ENCODE assay signal across 11 mouse cellular contexts in genomic region chr7:4464194-4464824, GRCm38 (mm10). TPM values are rescaled to one million over a fixed set of nuclear protein-coding genes. Genes with fewer than 3 reads are reported as not detected.
DNase-seq lines count a peak whose midpoint lies in the region; ATAC-seq and TF ChIP-seq lines count a peak whose summit lies in the region.
"Had no signal": no experiment of that assay in that cellular context is flagged by ENCODE, and none has a peak within 500 bp of the region (broad histone marks: within the 10 kb centered on the region; RNA-seq: fewer than 3 reads in every experiment).

No protein-coding gene starts in this region.

- TF ChIP-seq CTCF in small intestine, adult 2 months (IDR thresholded peaks at IDR 0.05; ENCODE audit: extremely low read depth, insufficient read length, insufficient replicate concordance, low read depth, low read length): no peak

- DNase-seq in forebrain, embryonic 10.5 days (ENCODE audit: extremely low spot score, low spot score): no peak
- DNase-seq in embryo, embryonic 9.5 days (ENCODE audit: extremely low spot score): no peak
- DNase-seq in cerebellum, adult 9-10 months: no peak
- no peak for DNase-seq in cerebellum, postnatal 4 days (ENCODE audit: low spot score in 2 of 2)
- DNase-seq: retina, postnatal 1 day had no signal

- H3K4me3 ChIP-seq in forebrain, embryonic 13.5 days: no peak overlapping the region
- no peak overlapping the region for H3K4me3 ChIP-seq in forebrain, embryonic 10.5 days
- H3K4me3 ChIP-seq in limb, embryonic 15.5 days: no peak overlapping the region
- peak overlapping the region; percentile 23; the same call in 1 of the 2 replicates for H3K4me3 ChIP-seq in small intestine, adult 2 months (ENCODE audit: low read depth, low read length)

- H3K36me3 ChIP-seq in forebrain, embryonic 13.5 days (ENCODE audit: poor library complexity, severe bottlenecking): no peaks in the 10 kb centered on the region
- no peaks in the 10 kb centered on the region for H3K36me3 ChIP-seq in forebrain, embryonic 10.5 days (replicated peaks)
- no peaks in the 10 kb centered on the region for H3K36me3 ChIP-seq in limb, embryonic 15.5 days
- H3K36me3 ChIP-seq in small intestine, adult 2 months (ENCODE audit: control insufficient read depth, insufficient read depth, low read length): no peaks in the 10 kb centered on the region

- H3K4me2 ChIP-seq in forebrain, embryonic 13.5 days: no peak overlapping the region
- H3K4me2 ChIP-seq in limb, embryonic 15.5 days: no peak overlapping the region

- no peak for ATAC-seq in forebrain, embryonic 13.5 days
- peak; percentile 77 for ATAC-seq in inflammation-experienced regulatory T-cells, adult 6 months
- ATAC-seq in limb, embryonic 15.5 days (ENCODE audit: insufficient number of reproducible peaks, low FRiP score, low TSS enrichment, low read depth): 0 out of 2 replicates have a peak, but pooled peaks have one; percentile 12
- ATAC-seq: hindbrain, postnatal 0 days had no signal

- H3K9me3 ChIP-seq in forebrain, embryonic 13.5 days (replicated peaks): no peaks in the 10 kb centered on the region
- no peaks in the 10 kb centered on the region for H3K9me3 ChIP-seq in forebrain, embryonic 10.5 days
- H3K9me3 ChIP-seq in limb, embryonic 15.5 days: no peaks in the 10 kb centered on the region

- TF ChIP-seq POLR2A in small intestine, adult 2 months (IDR thresholded peaks at IDR 0.05; ENCODE audit: low read depth, low read length): no peak

- H3K27ac ChIP-seq in forebrain, embryonic 13.5 days: no peak overlapping the region
- no peak overlapping the region for H3K27ac ChIP-seq in forebrain, embryonic 10.5 days
- H3K27ac ChIP-seq in limb, embryonic 15.5 days: peak overlapping the region; percentile 67; the same call in 1 of the 2 replicates
- no peak overlapping the region for H3K27ac ChIP-seq in small intestine, adult 2 months (ENCODE audit: insufficient read depth, low read depth, low read length)
- H3K27ac ChIP-seq: hindbrain, postnatal 0 days; macrophage had no signal

- H3K9ac ChIP-seq in forebrain, embryonic 13.5 days: peak overlapping the region; percentile 21; the same call in 1 of the 2 replicates
- H3K9ac ChIP-seq in limb, embryonic 15.5 days: no peak overlapping the region

- no peaks in the 10 kb centered on the region for H3K4me1 ChIP-seq in forebrain, embryonic 13.5 days
- peaks cover 2% of the 10 kb centered on the region; the same call in 1 of the 2 replicates for H3K4me1 ChIP-seq in forebrain, embryonic 10.5 days
- 0 out of 2 replicates have a peak, but pooled peaks cover 6% of the 10 kb centered on the region for H3K4me1 ChIP-seq in limb, embryonic 15.5 days
- peaks cover 4% of the 10 kb centered on the region; the same call in 1 of the 2 replicates for H3K4me1 ChIP-seq in small intestine, adult 2 months (ENCODE audit: control insufficient read depth, insufficient read depth, insufficient read length, low read length)

- peaks cover 9% of the 10 kb centered on the region; the same call in 1 of the 2 replicates for H3K27me3 ChIP-seq in forebrain, embryonic 13.5 days
- H3K27me3 ChIP-seq in forebrain, embryonic 10.5 days (ENCODE audit: poor library complexity, severe bottlenecking): peaks cover 8% of the 10 kb centered on the region
- H3K27me3 ChIP-seq in limb, embryonic 15.5 days: no peaks in the 10 kb centered on the region
- no peaks in the 10 kb centered on the region for H3K27me3 ChIP-seq in small intestine, adult 2 months (ENCODE audit: control insufficient read depth, insufficient read depth, low read length)

- WGBS in forebrain, embryonic 13.5 days: 12% methylated on average over 11 of the region's 12 CpGs
- 13% methylated on average over 12 of the region's 12 CpGs for WGBS in forebrain, embryonic 10.5 days
- 6% methylated on average over 12 of the region's 12 CpGs for WGBS in limb, embryonic 15.5 days
- WGBS in small intestine, adult 2 months: 3% methylated on average over 12 of the region's 12 CpGs

RNA-seq across cellular contexts. Expression of gene Eps8l1, which starts 3.8 kb away (rescaled TPM):
- polyA plus RNA-seq in forebrain, embryonic 13.5 days (2015; fragmentation: Nextera tagmentation; extraction: Ambion mirVana): 4.0 and 5.7 TPM in 2 replicates
- polyA plus RNA-seq in forebrain, embryonic 10.5 days (2016; fragmentation: Nextera tagmentation; extraction: Ambion mirVana): 1.3 and 2.4 TPM in 2 replicates
- 10 to 100 TPM in 2 of 3 experiments, 1 to 10 TPM in 1; 3.8 to 22.3 (median 12.5) TPM for polyA plus RNA-seq in inflammation-experienced regulatory T-cells, adult 6 months (2017; shearing (Covaris generic))
- 11.4 and 13.4 TPM in 2 replicates for polyA plus RNA-seq in limb, embryonic 15.5 days (2015; fragmentation: Nextera tagmentation; extraction: Ambion mirVana)
- 0.76 and 2.3 TPM in 2 replicates for polyA plus RNA-seq in small intestine, adult 2 months (2012; rRNA removed)

RNA-seq across cellular contexts. Expression of gene Rdh13, which starts 18.9 kb away (rescaled TPM):
- polyA plus RNA-seq in forebrain, embryonic 13.5 days (2015; fragmentation: Nextera tagmentation; extraction: Ambion mirVana): 30.5 and 33.6 TPM in 2 replicates
- 34.6 and 36.3 TPM in 2 replicates for polyA plus RNA-seq in forebrain, embryonic 10.5 days (2016; fragmentation: Nextera tagmentation; extraction: Ambion mirVana)
- 10 to 100 TPM in 2 of 3 experiments, 1 to 10 TPM in 1; 6.2 to 24.7 (median 17.4) TPM for polyA plus RNA-seq in inflammation-experienced regulatory T-cells, adult 6 months (2017; shearing (Covaris generic))
- polyA plus RNA-seq in limb, embryonic 15.5 days (2015; fragmentation: Nextera tagmentation; extraction: Ambion mirVana): 25.4 and 25.6 TPM in 2 replicates
- polyA plus RNA-seq in small intestine, adult 2 months (2012; rRNA removed): 9.9 and 12.3 TPM in 2 replicates

RNA-seq across cellular contexts. Expression of gene Ppp1r12c, which starts 37.2 kb away (rescaled TPM):
- 33.8 and 36.8 TPM in 2 replicates for polyA plus RNA-seq in forebrain, embryonic 13.5 days (2015; fragmentation: Nextera tagmentation; extraction: Ambion mirVana)
- polyA plus RNA-seq in forebrain, embryonic 10.5 days (2016; fragmentation: Nextera tagmentation; extraction: Ambion mirVana): 34.2 and 34.8 TPM in 2 replicates
- 10 to 100 TPM; 19.1 to 23.9 (median 19.4) TPM for polyA plus RNA-seq in inflammation-experienced regulatory T-cells, adult 6 months (2017; shearing (Covaris generic))
- 35.9 and 46.8 TPM in 2 replicates for polyA plus RNA-seq in limb, embryonic 15.5 days (2015; fragmentation: Nextera tagmentation; extraction: Ambion mirVana)
- polyA plus RNA-seq in small intestine, adult 2 months (2012; rRNA removed): 58.0 and 59.2 TPM in 2 replicates

RNA-seq across cellular contexts. Expression of gene Tnnt1, which starts 51.9 kb away (rescaled TPM):
- polyA plus RNA-seq in forebrain, embryonic 13.5 days (2015; fragmentation: Nextera tagmentation; extraction: Ambion mirVana): 3.9 and 5.7 TPM in 2 replicates
- polyA plus RNA-seq in forebrain, embryonic 10.5 days (2016; fragmentation: Nextera tagmentation; extraction: Ambion mirVana): 4.3 and 4.5 TPM in 2 replicates
- 1 to 10 TPM; 6.4 to 8.0 (median 6.9) TPM for polyA plus RNA-seq in inflammation-experienced regulatory T-cells, adult 6 months (2017; shearing (Covaris generic))
- polyA plus RNA-seq in limb, embryonic 15.5 days (2015; fragmentation: Nextera tagmentation; extraction: Ambion mirVana): 229 and 541 TPM in 2 replicates
- polyA plus RNA-seq in small intestine, adult 2 months (2012; rRNA removed): 0.22 and 0.58 TPM in 2 replicates

RNA-seq across cellular contexts. Expression of gene Tnni3, which starts 59.7 kb away (rescaled TPM):
- 0.89 and 4.9 TPM in 2 replicates for polyA plus RNA-seq in forebrain, embryonic 13.5 days (2015; fragmentation: Nextera tagmentation; extraction: Ambion mirVana)
- 1.8 and 1.9 TPM in 2 replicates for polyA plus RNA-seq in forebrain, embryonic 10.5 days (2016; fragmentation: Nextera tagmentation; extraction: Ambion mirVana)
- polyA plus RNA-seq in inflammation-experienced regulatory T-cells, adult 6 months (2017; shearing (Covaris generic)): 1 to 10 TPM in 2 of 3 experiments, under 1 TPM in 1; 0.48 to 3.4 (median 1.4) TPM
- 4.7 and 5.2 TPM in 2 replicates for polyA plus RNA-seq in limb, embryonic 15.5 days (2015; fragmentation: Nextera tagmentation; extraction: Ambion mirVana)
- 0.43 and 1.4 TPM in 2 replicates for polyA plus RNA-seq in small intestine, adult 2 months (2012; rRNA removed)
